Mouse (Mus musculus) limb, embryonic 11.5 days (tissue): ENCODE data around the gene Wdfy2. TPM values are rescaled to one million over a fixed set of nuclear protein-coding genes. Genes with fewer than 3 reads are reported as not detected.

Experiments used
- ATAC-seq: fragments of 200-750 bp; cut with Nextera tagmentation; 2 replicates; pipeline ENCODE4 v1.8.0; 2017; ENCODE audit warnings: low read depth; ENCODE audit not compliant: insufficient number of reproducible peaks, low FRiP score, low TSS enrichment
- DNase-seq: peaks from one replicate; pipeline ENCODE4 v3.0.0-alpha.2; 2015; ENCODE audit warnings: low spot score
- H3K27ac ChIP-seq: fragments of 300-500 bp; sonication (generic); replicated peaks from 2 replicates; pipeline ENCODE4 v1.5.1; 2014; ENCODE audit warnings: low read depth, mild to moderate bottlenecking, low read length
- H3K27me3 ChIP-seq: fragments of 300-500 bp; sonication (generic); 2 replicates; pipeline ENCODE4 v1.6.1; 2014; ENCODE audit warnings: mild to moderate bottlenecking, low read length, mixed read lengths; ENCODE audit not compliant: control insufficient read depth, insufficient read depth
- H3K36me3 ChIP-seq: fragments of 300-500 bp; sonication (generic); 2 replicates; pipeline ENCODE4 v1.6.1; 2014; ENCODE audit warnings: mild to moderate bottlenecking, low read length, moderate library complexity, mixed read lengths; ENCODE audit not compliant: control insufficient read depth, insufficient read depth
- H3K4me1 ChIP-seq: fragments of 300-500 bp; sonication (generic); 2 replicates; pipeline ENCODE4 v1.6.1; 2014; ENCODE audit warnings: low read length, mixed read lengths; ENCODE audit not compliant: control insufficient read depth, insufficient read depth
- H3K4me2 ChIP-seq: fragments of 300-500 bp; sonication (generic); 2 replicates; pipeline ENCODE4 v1.6.1; 2014; ENCODE audit warnings: low read depth, mild to moderate bottlenecking, moderate library complexity; ENCODE audit not compliant: severe bottlenecking
- H3K4me3 ChIP-seq: fragments of 300-500 bp; sonication (generic); 2 replicates; pipeline ENCODE4 v1.5.1; 2014; ENCODE audit warnings: low read depth, low read length
- H3K9ac ChIP-seq: fragments of 300-500 bp; sonication (generic); 2 replicates; pipeline ENCODE4 v1.6.1; 2014; ENCODE audit warnings: mild to moderate bottlenecking, low read length
- H3K9me3 ChIP-seq: fragments of 300-500 bp; sonication (generic); 2 replicates; pipeline ENCODE4 v1.6.1; 2016; ENCODE audit warnings: low read length; ENCODE audit not compliant: control insufficient read depth
- WGBS: fragments of 180-500 bp; shearing (Covaris S2); extraction: QIAGEN DNeasy Blood & Tissue Kit; methylation state at CpG from one replicate; pipeline ENCODE4 v1.1.7; 2014; 5-methylcytosine and 5-hydroxymethylcytosine counted together
- microRNA-seq: library from miRNA; unstranded; fragments of <30 nt; microRNA quantifications from one replicate; pipeline ENCODE4, GENCODE M21; 2016
- polyA plus RNA-seq: library from polyadenylated mRNA; unstranded; fragments of >200 nt; fragmentation: Nextera tagmentation; extraction: Ambion mirVana; gene quantifications from 2 replicates; pipeline ENCODE4 v1.2.1, GENCODE M21; 2014

Gene Wdfy2
- polyA plus RNA-seq, 1 experiment from 2014 or later: 12.0 TPM

GRCm38 (mm10) chr14:63002588-63002987 lies 165.1 kb downstream of the Wdfy2 start:
- no peak overlapping the region for H3K4me3 ChIP-seq
- H3K27me3 ChIP-seq: no peaks in the 10 kb centered on the region
- no peaks in the 10 kb centered on the region for H3K9me3 ChIP-seq
- no peak for DNase-seq
- WGBS: 77% methylated on average over 2 of the region's 2 CpGs
- no peaks in the 10 kb centered on the region for H3K36me3 ChIP-seq
- H3K4me1 ChIP-seq: no peaks in the 10 kb centered on the region
- H3K9ac ChIP-seq: no peak overlapping the region
- no peak overlapping the region for H3K4me2 ChIP-seq
- ATAC-seq: no peak
- no peak overlapping the region for H3K27ac ChIP-seq

Small RNA genes within 50 kb of the gene (microRNA-seq; reads per million reads assigned to microRNA genes)
- gene Mir6541 (not detected), gene Mir8098 (2.1 reads per million)

Other genes with a start within 250 kb of the Wdfy2 start
- not detected in 2 replicates for gene Serpine3, start 174.0 kb upstream of the Wdfy2 start, polyA plus RNA-seq
- gene Ints6, start 76.5 kb upstream of the Wdfy2 start, polyA plus RNA-seq: 29.6 and 31.1 TPM in 2 replicates
- not detected in 2 replicates for gene Defb48, start 146.8 kb downstream of the Wdfy2 start, polyA plus RNA-seq
- not detected in 2 replicates for gene Defb47, start 160.4 kb downstream of the Wdfy2 start, polyA plus RNA-seq
- gene Defb43, start 174.1 kb downstream of the Wdfy2 start, polyA plus RNA-seq: not detected in 2 replicates
- gene Defb42, start 209.3 kb downstream of the Wdfy2 start, polyA plus RNA-seq: not detected in 2 replicates
- not detected in 2 replicates for gene Defb30, start 212.3 kb downstream of the Wdfy2 start, polyA plus RNA-seq